Mouse (Mus musculus) megakaryocyte, adult 5-6 weeks (primary cell): ENCODE data around the gene Srgap1. TPM values are rescaled to one million over a fixed set of nuclear protein-coding genes. Genes with fewer than 3 reads are reported as not detected.

Experiments used
- ATAC-seq: 2 replicates; pipeline ENCODE4 v1.8.0; 2016; ENCODE audit warnings: mild to moderate bottlenecking, inconsistent platforms; ENCODE audit not compliant: poor library complexity, severe bottlenecking
- total RNA-seq, 2 experiments: library from RNA; stranded (forward) in 1 of 2; stranded (reverse) in 1 of 2; fragments of 153-499, 151-499 nt in 1 of 2; fragments of 221-1000, 200-1000 nt in 1 of 2; gene quantifications; 2 replicates each; pipeline versions ENCODE4 v1.2.3 to v1.2.4; 2015 to 2017

The Srgap1 gene
- total RNA-seq, 2 experiments from 2014 or later: 0.07 TPM

- no peak for ATAC-seq
Observed at GRCm38 (mm10) chr10:122017743-122018142, 29.4 kb downstream of the Srgap1 start.

- no peak for ATAC-seq
Observed at GRCm38 (mm10) chr10:122017063-122017462, 30.1 kb downstream of the Srgap1 start.

GRCm38 (mm10) chr10:122016631-122017030 lies 30.5 kb downstream of the Srgap1 start:
- ATAC-seq: no peak

- no peak for ATAC-seq
Observed at GRCm38 (mm10) chr10:122012321-122012720, 34.8 kb downstream of the Srgap1 start.

GRCm38 (mm10) chr10:122008731-122009391 lies 38.3 kb downstream of the Srgap1 start:
- no peak for ATAC-seq

- no peak for ATAC-seq
Observed at GRCm38 (mm10) chr10:122008370-122008730, 38.8 kb downstream of the Srgap1 start.

GRCm38 (mm10) chr10:122006606-122007005 lies 40.5 kb downstream of the Srgap1 start:
- no peak for ATAC-seq

GRCm38 (mm10) chr10:122006151-122006550 lies 41.0 kb downstream of the Srgap1 start:
- ATAC-seq: no peak

GRCm38 (mm10) chr10:122005560-122005959 lies 41.6 kb downstream of the Srgap1 start:
- no peak for ATAC-seq

GRCm38 (mm10) chr10:122002930-122003329 lies 44.2 kb downstream of the Srgap1 start:
- ATAC-seq: no peak

GRCm38 (mm10) chr10:121998806-121999205 lies 48.3 kb downstream of the Srgap1 start:
- no peak for ATAC-seq

- no peak for ATAC-seq
Observed at GRCm38 (mm10) chr10:121996500-121996899, 50.6 kb downstream of the Srgap1 start.

GRCm38 (mm10) chr10:121995448-121995847 lies 51.7 kb downstream of the Srgap1 start:
- no peak for ATAC-seq

- no peak for ATAC-seq
Observed at GRCm38 (mm10) chr10:121994660-121995059, 52.5 kb downstream of the Srgap1 start.

- no peak for ATAC-seq
Observed at GRCm38 (mm10) chr10:121992609-121993008, 54.5 kb downstream of the Srgap1 start.

- ATAC-seq: no peak
Observed at GRCm38 (mm10) chr10:121986997-121987396, 60.1 kb downstream of the Srgap1 start.

GRCm38 (mm10) chr10:121984887-121985286 lies 62.2 kb downstream of the Srgap1 start:
- ATAC-seq: no peak

GRCm38 (mm10) chr10:121983993-121984610 lies 63.0 kb downstream of the Srgap1 start:
- ATAC-seq: no peak

GRCm38 (mm10) chr10:121975330-121975729 lies 71.8 kb downstream of the Srgap1 start:
- no peak for ATAC-seq

- no peak for ATAC-seq
Observed at GRCm38 (mm10) chr10:121974591-121974990, 72.5 kb downstream of the Srgap1 start.

- no peak for ATAC-seq
Observed at GRCm38 (mm10) chr10:121973281-121973680, 73.8 kb downstream of the Srgap1 start.

- ATAC-seq: no peak
Observed at GRCm38 (mm10) chr10:121972249-121972892, 74.7 kb downstream of the Srgap1 start.
